Mouse (Mus musculus) lung, embryonic 14.5 days (tissue): ENCODE measurements at regions not wholly inside any gene's neighbourhood (a gene's known extent, or its start where the extent isn't known, plus 50 kb on each side); places are given as distances from the start of the nearest gene placed in this dataset.

Experiments used
- ATAC-seq: fragments of 200-750 bp; cut with Nextera tagmentation; 2 replicates; pipeline ENCODE4 v1.8.0; 2017; ENCODE audit warnings: mild to moderate bottlenecking, moderate TSS enrichment, moderate library complexity; ENCODE audit not compliant: insufficient read depth
- DNase-seq: peaks from one replicate; pipeline ENCODE4 v3.0.0-alpha.2; 2015
- H3K27ac ChIP-seq: fragments of 300-500 bp; sonication (generic); 2 replicates; pipeline ENCODE4 v1.5.1; 2014; ENCODE audit warnings: low read depth, mild to moderate bottlenecking, moderate library complexity
- H3K27me3 ChIP-seq: fragments of 300-500 bp; sonication (generic); 2 replicates; pipeline ENCODE4 v1.6.1; 2014; ENCODE audit warnings: low read length, control low read depth; ENCODE audit not compliant: insufficient read depth
- H3K36me3 ChIP-seq: fragments of 300-500 bp; sonication (generic); 2 replicates; pipeline ENCODE4 v1.6.1; 2014; ENCODE audit warnings: control low read depth; ENCODE audit not compliant: insufficient read depth
- H3K4me1 ChIP-seq: fragments of 300-500 bp; sonication (generic); 2 replicates; pipeline ENCODE4 v1.6.1; 2014; ENCODE audit warnings: antibody characterized with exemption, control low read depth; ENCODE audit not compliant: insufficient read depth
- H3K4me2 ChIP-seq: fragments of 300-500 bp; sonication (generic); 2 replicates; pipeline ENCODE4 v1.6.1; 2014; ENCODE audit warnings: mild to moderate bottlenecking
- H3K4me3 ChIP-seq: fragments of 300-500 bp; sonication (generic); 2 replicates; pipeline ENCODE4 v1.5.1; 2014; ENCODE audit warnings: low read depth, low read length
- H3K9ac ChIP-seq: fragments of 300-500 bp; sonication (generic); 2 replicates; pipeline ENCODE4 v1.6.1; 2014
- H3K9me3 ChIP-seq: fragments of 300-500 bp; sonication (generic); 2 replicates; pipeline ENCODE4 v1.6.1; 2016; ENCODE audit warnings: low read depth, low read length, control low read depth
- CTCF ChIP-seq: IDR thresholded peaks from 2 replicates; pipeline ENCODE4 v1.5.1; 2016; ENCODE audit warnings: antibody characterized with exemption, low read depth
- WGBS: fragments of 180-500 bp; shearing (Covaris S2); extraction: QIAGEN DNeasy Blood & Tissue Kit; methylation state at CpG from one replicate; pipeline ENCODE4 v1.1.7; 2014; 5-methylcytosine and 5-hydroxymethylcytosine counted together

DNA sequence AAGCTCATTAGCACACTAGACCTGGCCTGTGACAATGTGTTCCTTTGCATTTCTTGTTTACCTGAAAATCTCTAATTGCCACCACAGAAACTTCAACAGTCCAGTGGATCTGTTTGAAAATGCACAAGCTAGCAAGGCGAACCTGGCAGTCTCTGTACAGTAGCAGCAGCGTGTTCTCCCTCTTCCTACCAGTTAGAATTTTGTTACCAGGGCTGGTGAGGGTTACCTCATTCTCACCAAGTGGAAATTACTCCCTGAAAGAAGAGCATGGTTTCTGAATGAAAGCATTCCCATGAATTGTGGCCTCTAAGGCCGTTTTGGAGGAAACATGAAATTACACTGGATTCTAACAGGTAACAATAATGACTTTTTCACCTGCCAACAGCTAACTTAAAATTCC is 374.6 kb downstream of the Nr2f2 start:
- DNase-seq = peak; percentile 17
- H3K27ac ChIP-seq = no peak overlapping the region
- peak overlapping the region; percentile 59 for H3K4me2 ChIP-seq
- no peaks in the 10 kb centered on the region for H3K4me1 ChIP-seq
- no peaks in the 10 kb centered on the region for H3K9me3 ChIP-seq
- H3K4me3 ChIP-seq = peak overlapping the region; percentile 29; the same call in 1 of the 2 replicates
- no peak overlapping the region for H3K9ac ChIP-seq
- H3K36me3 ChIP-seq = no peaks in the 10 kb centered on the region
- no peak for TF ChIP-seq CTCF
- ATAC-seq = no peak
- H3K27me3 ChIP-seq = no peaks in the 10 kb centered on the region
- 30% methylated on average over 3 of the region's 3 CpGs for WGBS

DNA sequence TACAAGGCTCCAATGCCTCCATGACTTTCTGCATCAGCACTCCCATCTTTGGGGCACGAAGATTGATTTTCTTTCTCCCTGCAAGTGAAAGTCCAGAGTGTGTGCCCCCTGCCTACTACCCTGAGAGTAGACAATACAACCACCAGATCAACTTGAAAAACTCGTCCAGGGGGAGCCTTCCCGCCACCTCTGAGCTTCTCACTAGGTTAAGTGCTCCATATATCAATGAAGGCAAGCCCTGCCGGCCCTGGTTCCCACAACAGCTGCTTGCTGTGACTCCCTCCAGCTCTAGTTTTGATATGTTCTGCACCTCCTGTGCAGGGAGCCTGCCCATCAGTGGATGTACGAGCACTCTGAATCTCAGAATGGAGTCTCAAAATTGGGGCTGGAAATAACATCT is 377.8 kb downstream of the Nr2f2 start:
- ATAC-seq (no peak), DNase-seq (no peak)
- H3K4me3 ChIP-seq = no peak overlapping the region
- no peak overlapping the region for H3K27ac ChIP-seq
- 29% methylated on average over 5 of the region's 5 CpGs for WGBS
- no peaks in the 10 kb centered on the region for H3K9me3 ChIP-seq
- H3K27me3 ChIP-seq = no peaks in the 10 kb centered on the region
- no peak for TF ChIP-seq CTCF
- no peak overlapping the region for H3K9ac ChIP-seq
- no peak overlapping the region for H3K4me2 ChIP-seq
- H3K36me3 ChIP-seq = no peaks in the 10 kb centered on the region
- no peaks in the 10 kb centered on the region for H3K4me1 ChIP-seq

DNA sequence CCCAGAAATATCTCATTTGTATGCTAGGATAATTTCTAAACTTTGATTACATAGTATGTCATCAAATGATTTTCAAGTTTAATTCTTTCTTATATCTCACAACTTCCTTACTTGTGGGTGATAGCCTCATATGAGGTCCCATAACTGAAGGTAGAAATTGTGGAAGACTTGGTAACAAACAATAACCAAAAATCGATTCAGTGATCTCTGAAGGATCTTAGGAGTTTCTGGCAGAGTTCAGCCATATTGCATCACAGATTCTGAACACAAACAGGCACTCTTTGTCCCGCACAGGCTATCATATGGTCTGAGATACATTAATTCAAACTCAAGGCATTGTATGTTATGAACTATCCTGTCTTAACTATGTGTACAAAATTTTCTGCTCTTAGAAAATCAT is 385.2 kb downstream of the Nr2f2 start:
- H3K27me3 ChIP-seq = no peaks in the 10 kb centered on the region
- DNase-seq = no peak
- H3K4me2 ChIP-seq = no peak overlapping the region
- ATAC-seq = no peak
- no peak overlapping the region for H3K27ac ChIP-seq
- TF ChIP-seq CTCF = no peak
- no peak overlapping the region for H3K9ac ChIP-seq
- 67% methylated on average over 2 of the region's 2 CpGs for WGBS
- no peaks in the 10 kb centered on the region for H3K4me1 ChIP-seq
- no peaks in the 10 kb centered on the region for H3K36me3 ChIP-seq
- H3K9me3 ChIP-seq = no peaks in the 10 kb centered on the region
- no peak overlapping the region for H3K4me3 ChIP-seq

DNA sequence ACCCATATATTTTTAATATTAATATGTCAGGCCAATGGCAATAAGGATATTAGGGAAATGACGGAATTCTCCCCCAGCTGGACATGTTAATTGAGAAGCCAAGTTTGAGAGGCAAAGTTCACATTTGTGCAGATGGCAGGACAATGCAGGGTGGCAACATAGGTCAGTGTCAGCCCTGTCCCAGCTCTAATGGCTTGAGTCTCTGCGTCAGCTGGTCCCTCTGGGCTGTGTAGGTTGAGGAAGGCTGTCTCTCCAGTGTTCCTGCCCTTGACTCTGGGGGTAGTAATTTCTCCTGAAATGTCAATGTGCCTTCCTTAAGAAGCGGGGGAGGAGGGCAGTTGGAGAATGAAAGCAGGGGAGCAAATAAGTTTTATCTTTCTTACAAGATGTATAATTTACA is 390.2 kb downstream of the Nr2f2 start:
- no peak for TF ChIP-seq CTCF
- WGBS = 80% methylated on average over 3 of the region's 3 CpGs

DNA sequence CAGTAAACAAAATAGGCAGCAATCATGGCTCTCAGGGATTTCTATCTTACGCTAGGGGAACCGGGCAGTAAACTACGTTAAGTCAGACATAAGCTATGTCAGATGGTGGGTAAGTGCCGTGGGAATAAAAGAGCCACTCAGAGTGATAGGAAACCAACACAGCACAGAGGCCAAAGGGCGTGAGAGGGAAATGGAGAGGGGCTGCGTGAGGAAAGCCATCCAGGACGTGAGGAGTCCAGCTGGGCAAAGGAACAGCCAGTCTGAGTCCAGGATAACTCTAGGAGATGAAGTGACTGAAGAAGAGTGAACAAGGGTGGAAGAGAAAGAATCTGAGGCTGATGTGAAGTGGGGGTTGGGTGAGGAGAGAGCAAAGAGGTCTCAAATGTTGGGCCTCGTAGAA is 402.5 kb downstream of the Nr2f2 start:
- Histone ChIP-seq H3K9ac (no peak overlapping the region), H3K36me3 (no peaks in the 10 kb centered on the region), H3K27me3 (no peaks in the 10 kb centered on the region), H3K4me1 (no peaks in the 10 kb centered on the region), H3K4me2 (no peak overlapping the region), H3K27ac (no peak overlapping the region), H3K9me3 (no peaks in the 10 kb centered on the region), H3K4me3 (no peak overlapping the region)
- 38% methylated on average over 8 of the region's 8 CpGs for WGBS
- no peak for TF ChIP-seq CTCF
- DNase-seq = peak; percentile 45
- peak; percentile 66; the same call in 1 of the 2 replicates for ATAC-seq

More for the DNA sequence above, 390.2 kb downstream of the Nr2f2 start:
- no peaks in the 10 kb centered on the region for H3K27me3 ChIP-seq
- no peaks in the 10 kb centered on the region for H3K9me3 ChIP-seq
- H3K36me3 ChIP-seq = no peaks in the 10 kb centered on the region
- no peak overlapping the region for H3K4me2 ChIP-seq
- no peak overlapping the region for H3K9ac ChIP-seq
- H3K27ac ChIP-seq = no peak overlapping the region
- DNase-seq (no peak), ATAC-seq (no peak)
- H3K4me1 ChIP-seq = no peaks in the 10 kb centered on the region
- no peak overlapping the region for H3K4me3 ChIP-seq

DNA sequence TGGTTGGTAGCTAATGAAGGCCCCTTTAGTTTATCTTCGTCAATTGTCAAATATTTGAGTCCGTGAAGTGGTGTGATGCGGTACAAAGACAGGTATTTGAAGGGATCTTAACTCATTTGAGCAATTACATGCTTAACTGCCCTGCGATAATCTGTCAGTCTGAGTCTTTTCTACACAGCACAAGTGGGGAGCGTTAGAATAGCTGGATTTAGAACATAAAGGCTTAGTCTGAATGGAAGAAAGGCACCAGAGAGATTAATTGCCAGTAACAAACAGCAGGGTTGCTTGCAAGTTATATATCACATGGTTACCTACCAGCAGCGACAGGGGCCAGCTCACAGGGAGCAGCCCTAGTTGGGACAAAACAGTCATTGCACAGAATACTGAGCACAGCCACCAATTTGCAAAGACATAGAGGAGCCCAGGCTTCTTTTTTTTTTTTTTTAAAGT is 416.3 kb downstream of the Nr2f2 start:
- no peak for TF ChIP-seq CTCF
- no peak overlapping the region for H3K4me3 ChIP-seq
- H3K9me3 ChIP-seq = no peaks in the 10 kb centered on the region
- 49% methylated on average over 6 of the region's 6 CpGs for WGBS
- ATAC-seq (no peak), DNase-seq (no peak)
- no peaks in the 10 kb centered on the region for H3K27me3 ChIP-seq
- H3K27ac ChIP-seq = no peak overlapping the region
- no peaks in the 10 kb centered on the region for H3K4me1 ChIP-seq
- no peak overlapping the region for H3K4me2 ChIP-seq
- no peaks in the 10 kb centered on the region for H3K36me3 ChIP-seq
- H3K9ac ChIP-seq = no peak overlapping the region

DNA sequence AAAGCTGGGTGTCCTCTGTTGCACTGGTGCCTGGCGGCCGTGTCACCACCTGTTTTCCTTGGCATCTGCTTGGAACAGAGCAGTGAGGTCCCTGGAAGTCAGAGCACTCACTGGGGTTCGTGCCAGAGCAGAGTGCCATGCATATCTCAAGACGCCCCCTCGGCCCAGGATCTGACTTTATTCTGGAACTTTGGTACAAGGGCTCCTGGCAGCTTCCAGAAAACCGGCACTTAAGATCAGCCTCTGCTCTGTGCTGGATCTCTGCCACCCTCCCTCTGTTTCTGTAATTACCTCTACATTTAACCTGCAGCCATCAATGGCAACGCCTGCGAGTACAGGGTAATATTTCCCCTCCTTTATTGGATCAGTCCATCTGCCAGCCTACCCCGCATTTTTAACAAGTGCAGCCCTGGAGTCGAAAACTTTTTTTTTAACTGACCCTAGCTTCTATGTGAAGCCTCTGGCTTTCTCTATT is 416.9 kb downstream of the Nr2f2 start:
- H3K4me1 ChIP-seq = no peaks in the 10 kb centered on the region
- no peak overlapping the region for H3K4me2 ChIP-seq
- no peaks in the 10 kb centered on the region for H3K9me3 ChIP-seq
- H3K9ac ChIP-seq = no peak overlapping the region
- TF ChIP-seq CTCF = no peak
- H3K4me3 ChIP-seq = no peak overlapping the region
- H3K36me3 ChIP-seq = no peaks in the 10 kb centered on the region
- ATAC-seq = no peak
- peak; percentile 21 for DNase-seq
- no peak overlapping the region for H3K27ac ChIP-seq
- H3K27me3 ChIP-seq = no peaks in the 10 kb centered on the region
- 46% methylated on average over 10 of the region's 10 CpGs for WGBS

DNA sequence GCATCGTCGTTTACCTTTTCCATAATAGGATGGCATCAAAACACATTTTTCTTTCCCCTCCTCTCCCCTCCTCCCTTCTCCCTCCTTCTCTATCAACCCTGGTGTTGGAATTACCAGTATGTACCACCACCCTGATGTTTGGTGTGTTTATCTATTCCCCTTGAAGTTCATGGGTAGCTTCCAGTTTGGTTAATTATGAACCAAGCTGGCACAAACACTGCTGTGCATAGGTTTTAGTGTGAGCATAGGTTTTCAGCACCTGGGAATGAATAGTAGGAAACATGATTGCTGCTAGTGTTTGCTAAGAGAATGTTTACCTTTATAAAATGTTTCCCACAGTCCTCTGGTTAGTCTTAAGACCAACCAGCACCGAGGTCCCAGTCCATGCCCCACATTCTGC is 420.1 kb downstream of the Nr2f2 start:
- DNase-seq = no peak
- no peak for TF ChIP-seq CTCF
- 63% methylated on average over 3 of the region's 3 CpGs for WGBS
- Histone ChIP-seq H3K9ac (no peak overlapping the region), H3K9me3 (no peaks in the 10 kb centered on the region), H3K27me3 (no peaks in the 10 kb centered on the region), H3K4me3 (no peak overlapping the region), H3K4me2 (no peak overlapping the region), H3K27ac (no peak overlapping the region), H3K4me1 (no peaks in the 10 kb centered on the region), H3K36me3 (no peaks in the 10 kb centered on the region)
- no peak for ATAC-seq
